Mouse (Mus musculus) natural killer cell, adult 2 months (primary cell): Measurements from ENCODE around the gene C87977.
"Not testable (repeated sequence)": the region's sequence is repeated elsewhere in the genome, so short reads cannot be mapped to it uniquely, and the experiment has no call there.

Experiments
- DNase-seq, 2 experiments: peaks; one replicate each; pipeline ENCODE4 v3.0.0; 2022; ENCODE audit warnings: low spot score in 2 of 2

The C87977 gene

GRCm38 (mm10) chr4:144213218-144213617 is at the start of gene C87977:
C87977 (minus strand) TSS chr4:144213318.
- DNase-seq: not testable (repeated sequence)

GRCm38 (mm10) chr4:144254768-144255167 is 41.6 kb upstream of the C87977 start:
- not testable (repeated sequence) for DNase-seq

- no peak for DNase-seq
Observed at GRCm38 (mm10) chr4:144190419-144190818, 22.7 kb downstream of the C87977 start, which contains the start of gene Oog2. Oog2 (plus strand) TSS chr4:144190719.

GRCm38 (mm10) chr4:144162563-144162962 is 50.6 kb downstream of the C87977 start, which contains the start of gene Oog3:
Oog3 (minus strand) TSS chr4:144162663.
- no peak for DNase-seq
